ENCODE assay signal across 27 mouse cellular contexts in genomic region chr5:37770870-37771269, GRCm38 (mm10). TPM values are rescaled to one million over a fixed set of nuclear protein-coding genes. Genes with fewer than 3 reads are reported as not detected.
"Had no signal": no experiment of that assay in that cellular context is flagged by ENCODE, and none has a peak within 500 bp of the region (broad histone marks: within the 10 kb centered on the region; RNA-seq: fewer than 3 reads in every experiment).

No protein-coding gene starts in this region.

- H3K27me3 ChIP-seq: heart, embryonic 12.5 days; limb, embryonic 12.5 days had no signal

- H3K9me3 ChIP-seq: heart, embryonic 10.5 days; heart, embryonic 12.5 days; hindbrain, embryonic 15.5 days; kidney, embryonic 15.5 days; limb, embryonic 12.5 days had no signal

- H3K4me3 ChIP-seq: heart, embryonic 10.5 days; heart, embryonic 12.5 days; hindbrain, embryonic 13.5 days; hindbrain, embryonic 15.5 days; kidney, embryonic 15.5 days; limb, embryonic 12.5 days had no signal

- DNase-seq: gastrocnemius, postnatal 14 days; gastrocnemius, postnatal 36 days; heart, adult 18-20 months; heart, postnatal 10 days; heart, postnatal 36 days; kidney, adult 11 months; kidney, adult 2 months; kidney, adult 9 months; kidney, postnatal 14 days; kidney, postnatal 36 days; layer of hippocampus, adult 9-11 months; layer of hippocampus, postnatal 36 days; liver had no signal

- H3K9ac ChIP-seq: heart, embryonic 12.5 days; hindbrain, embryonic 13.5 days; hindbrain, embryonic 15.5 days; kidney, embryonic 15.5 days; limb, embryonic 12.5 days; liver, embryonic 14.5 days had no signal

- ATAC-seq: hindbrain, postnatal 0 days; intestine, embryonic 16.5 days had no signal

- H3K4me2 ChIP-seq: heart, embryonic 12.5 days; hindbrain, embryonic 13.5 days; hindbrain, embryonic 15.5 days; kidney, embryonic 15.5 days; limb, embryonic 12.5 days; liver, embryonic 11.5 days had no signal

- H3K36me3 ChIP-seq: heart, embryonic 10.5 days; heart, embryonic 12.5 days; hindbrain, embryonic 13.5 days; hindbrain, embryonic 15.5 days; kidney, embryonic 15.5 days; limb, embryonic 12.5 days had no signal

- H3K4me1 ChIP-seq: heart, embryonic 12.5 days had no signal

- H3K27ac ChIP-seq: heart, embryonic 10.5 days; hindbrain, embryonic 13.5 days; hindbrain, embryonic 15.5 days; hindbrain, postnatal 0 days; kidney, embryonic 15.5 days; kidney, postnatal 0 days; limb, embryonic 12.5 days; liver, embryonic 14.5 days had no signal

RNA-seq across cellular contexts. Expression of gene Cytl1, which starts 35.6 kb away (rescaled TPM):
- total RNA-seq: hematopoietic stem cell, adult 5-6 weeks had no signal
- polyA plus RNA-seq: liver, embryonic 11.5 days; liver, embryonic 16.5 days had no signal

RNA-seq across cellular contexts. Expression of gene Msx1, which starts 53.5 kb away (rescaled TPM):
- total RNA-seq: hematopoietic stem cell, adult 5-6 weeks had no signal

RNA-seq across cellular contexts. Expression of gene Stk32b, which starts 53.9 kb away (rescaled TPM):
- total RNA-seq: gastrocnemius, postnatal 36 days; hematopoietic stem cell, adult 5-6 weeks had no signal
- polyA plus RNA-seq: large intestine, adult 2 months had no signal
